ENCODE assay signal across 9 mouse cellular contexts in the genomic region with DNA sequence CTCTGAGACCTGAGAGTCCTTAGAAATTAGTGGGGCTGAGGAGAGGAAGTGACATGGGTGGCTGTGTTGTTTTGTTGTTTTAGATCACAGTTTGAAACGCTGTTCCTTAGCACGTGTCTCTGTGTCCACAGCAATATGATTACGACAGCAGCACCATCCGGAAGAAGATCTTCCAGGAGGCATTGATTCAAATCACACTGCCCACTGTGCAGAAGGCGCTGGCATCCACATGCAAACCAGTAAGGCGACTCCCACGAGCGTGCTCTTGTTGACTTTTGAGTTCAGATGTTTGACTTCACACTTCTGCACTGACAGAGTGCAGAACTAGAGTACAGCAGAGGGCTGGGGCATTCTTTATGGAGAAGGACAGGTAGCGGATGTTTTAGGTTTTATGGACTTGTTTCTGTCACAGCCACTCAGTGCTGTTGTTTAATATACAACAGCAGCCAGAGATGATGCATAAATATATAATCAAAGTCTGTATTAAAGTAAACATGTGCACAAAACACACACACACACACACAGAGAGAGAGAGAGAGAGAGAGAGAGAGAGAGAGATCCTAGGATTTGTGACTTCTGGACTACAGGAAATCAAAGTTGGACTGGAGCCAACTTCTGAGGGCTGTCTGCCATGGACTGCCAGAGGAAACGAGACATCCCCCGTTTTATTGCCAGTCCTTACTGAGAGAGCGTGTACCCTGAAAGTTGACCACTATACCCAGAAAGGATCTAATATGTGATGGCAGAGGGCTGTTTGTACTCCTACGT. TPM values are rescaled to one million over a fixed set of nuclear protein-coding genes. Genes with fewer than 3 reads are reported as not detected.
A peak's percentile ranks its signal among the peaks of the same experiment; 100 is the strongest.
DNase-seq lines count a peak whose midpoint lies in the region; TF ChIP-seq lines count a peak whose summit lies in the region.
"Had no signal": no experiment of that assay in that cellular context is flagged by ENCODE, and none has a peak within 500 bp of the region (broad histone marks: within the 10 kb centered on the region; RNA-seq: fewer than 3 reads in every experiment).

No protein-coding gene starts in this region.

- TF ChIP-seq CTCF in kidney, adult 2 months (conservative IDR thresholded peaks at IDR 0.05; ENCODE audit: insufficient read depth, insufficient read length, low read depth, low read length): no peak

- H3K4me1 ChIP-seq in kidney, adult 2 months (ENCODE audit: control insufficient read depth, insufficient read depth, low read length): peaks cover 8% of the 10 kb centered on the region; the same call in 1 of the 2 replicates
- peaks cover 11% of the 10 kb centered on the region; the same call in 1 of the 2 replicates for H3K4me1 ChIP-seq in limb, embryonic 10.5 days

- no peaks in the 10 kb centered on the region for H3K36me3 ChIP-seq in kidney, adult 2 months (ENCODE audit: control insufficient read depth, insufficient read depth, low read length)
- H3K36me3 ChIP-seq in limb, embryonic 10.5 days: no peaks in the 10 kb centered on the region
- H3K36me3 ChIP-seq: midbrain, embryonic 12.5 days had no signal

- no peak overlapping the region for H3K4me3 ChIP-seq in kidney, adult 2 months (ENCODE audit: insufficient read depth, low read depth, low read length)
- H3K4me3 ChIP-seq in limb, embryonic 10.5 days: no peak overlapping the region
- H3K4me3 ChIP-seq: midbrain, embryonic 12.5 days had no signal

- H3K9me3 ChIP-seq in limb, embryonic 10.5 days (replicated peaks): no peaks in the 10 kb centered on the region
- H3K9me3 ChIP-seq: midbrain, embryonic 12.5 days had no signal

- 33% methylated on average over 13 of the region's 13 CpGs for WGBS in kidney, adult 2 months
- 69% methylated on average over 13 of the region's 13 CpGs for WGBS in limb, embryonic 10.5 days

- no peaks in the 10 kb centered on the region for H3K27me3 ChIP-seq in kidney, adult 2 months (replicated peaks; ENCODE audit: control insufficient read depth, insufficient read depth, low read length)
- 0 out of 2 replicates have a peak, but pooled peaks cover 8% of the 10 kb centered on the region for H3K27me3 ChIP-seq in limb, embryonic 10.5 days (ENCODE audit: low read depth, poor library complexity, severe bottlenecking)

- no peak overlapping the region for H3K27ac ChIP-seq in kidney, adult 2 months (ENCODE audit: insufficient read depth, low read depth, low read length)
- H3K27ac ChIP-seq in limb, embryonic 10.5 days: 0 out of 2 replicates have a peak overlapping the region, but pooled peaks have one; percentile 32
- H3K27ac ChIP-seq: midbrain, embryonic 12.5 days had no signal

- peak; percentile 62 for DNase-seq in adrenal gland, postnatal 10 days
- no peak for DNase-seq in adrenal gland, postnatal 25 days
- peak; percentile 68 for DNase-seq in kidney, adult 2 months
- no peak for DNase-seq in kidney, adult 11 months
- DNase-seq in forelimb bud, embryonic 11.5 days (ENCODE audit: low read depth, low spot score): peak; percentile 75
- DNase-seq in limb, embryonic 10.5 days (ENCODE audit: low spot score): no peak
- DNase-seq in layer of hippocampus, adult 9-10 months (ENCODE audit: low spot score): no peak
- DNase-seq in yolk sac, embryonic 10.5 days (ENCODE audit: low spot score): no peak

- no peak for TF ChIP-seq POLR2A in kidney, adult 2 months (IDR thresholded peaks at IDR 0.05; ENCODE audit: low read depth, low read length)

RNA-seq across cellular contexts. Expression of a gene that starts 46.0 kb away (rescaled TPM):
- total RNA-seq in adrenal gland, postnatal 10 days (2021): 10 to 100 TPM; 75.4 to 77.1 TPM
- total RNA-seq in adrenal gland, postnatal 25 days (2021): 129 and 132 TPM in 2 replicates
- polyA plus RNA-seq in kidney, adult 2 months (2012; rRNA removed): 9.0 and 9.5 TPM in 2 replicates
- 12.9 and 17.4 TPM in 2 replicates for polyA plus RNA-seq in limb, embryonic 10.5 days (2016; fragmentation: Nextera tagmentation; extraction: Ambion mirVana)

Comparison
In these comparisons a context has a peak if more than half of its experiments do, and no peak if none do; other contexts are left out.
1. DNase-seq: peak in adrenal gland, postnatal 10 days (single experiment), kidney, adult 2 months (single experiment) and forelimb bud, embryonic 11.5 days (single experiment); none in adrenal gland, postnatal 25 days (single experiment), kidney, adult 11 months (single experiment), limb, embryonic 10.5 days (single experiment), layer of hippocampus, adult 9-10 months (single experiment) and yolk sac, embryonic 10.5 days (single experiment).